Mouse (Mus musculus): ENCODE results near the gene Prss29.

Prss29 gene

DNA sequence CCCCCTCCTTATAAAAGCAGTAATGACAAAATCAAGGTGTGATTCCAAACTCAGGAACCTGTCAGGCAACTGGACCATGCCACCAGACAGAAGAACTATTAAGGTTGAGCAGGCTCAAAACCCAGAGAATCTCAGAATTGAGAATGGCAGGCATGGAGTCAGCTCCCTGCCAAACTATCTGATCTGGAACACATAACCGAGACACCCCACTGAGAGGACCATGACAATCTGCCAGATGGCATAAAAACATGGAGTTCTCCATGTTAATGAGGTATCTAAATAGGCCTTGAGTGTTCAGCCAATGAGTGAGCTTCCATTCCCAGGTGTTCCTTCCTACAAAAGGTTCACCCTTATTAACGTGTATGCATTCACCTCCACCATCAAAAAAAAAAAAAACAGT is 42.8 kb downstream of the Prss29 start:
- no peak for DNase-seq

DNA sequence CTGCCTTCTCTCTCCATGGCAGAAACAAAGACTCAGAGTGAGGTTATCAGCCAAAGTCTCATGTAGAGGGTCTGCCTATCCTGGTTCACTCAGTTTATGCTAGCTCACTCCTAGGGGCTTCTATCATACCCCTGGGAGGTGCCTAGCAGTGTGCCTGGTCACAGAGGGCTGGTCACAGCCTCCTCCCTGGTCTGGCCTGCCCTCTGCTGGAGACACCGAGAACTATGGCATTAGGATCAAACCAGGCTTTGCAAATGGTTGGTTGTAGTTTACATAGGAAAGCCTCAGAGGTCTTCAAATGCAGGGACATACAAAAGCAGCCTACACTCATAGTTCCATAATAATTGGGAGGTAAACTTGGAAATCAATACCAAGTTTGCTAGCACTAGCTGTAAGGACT is 45.3 kb downstream of the Prss29 start:
- peak; percentile 15 for DNase-seq

DNA sequence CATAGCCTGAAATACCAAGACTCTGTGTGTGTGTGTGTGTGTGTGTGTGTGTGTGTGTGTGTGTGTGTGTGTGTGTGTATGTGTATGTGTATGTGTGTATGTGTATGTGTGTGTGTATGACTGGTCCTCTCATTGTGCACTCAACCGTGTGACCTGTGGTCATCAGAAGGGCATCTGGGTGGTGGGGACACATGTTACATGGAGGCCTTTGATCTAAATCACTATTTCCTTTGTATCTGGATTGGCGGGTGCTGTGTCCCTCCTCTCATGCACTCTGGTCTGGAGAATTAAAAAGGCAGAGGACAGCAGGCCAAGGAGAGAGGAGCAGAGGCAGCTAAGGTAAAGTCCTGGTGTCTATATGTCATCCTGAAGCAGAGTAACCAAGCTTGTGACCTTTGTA is 47.6 kb downstream of the Prss29 start, which contains the start of gene Tpsb2:
Gene Tpsb2, plus strand, starts transcription at position 301 of the 400 bp plus-strand sequence.
- DNase-seq: no peak

DNA sequence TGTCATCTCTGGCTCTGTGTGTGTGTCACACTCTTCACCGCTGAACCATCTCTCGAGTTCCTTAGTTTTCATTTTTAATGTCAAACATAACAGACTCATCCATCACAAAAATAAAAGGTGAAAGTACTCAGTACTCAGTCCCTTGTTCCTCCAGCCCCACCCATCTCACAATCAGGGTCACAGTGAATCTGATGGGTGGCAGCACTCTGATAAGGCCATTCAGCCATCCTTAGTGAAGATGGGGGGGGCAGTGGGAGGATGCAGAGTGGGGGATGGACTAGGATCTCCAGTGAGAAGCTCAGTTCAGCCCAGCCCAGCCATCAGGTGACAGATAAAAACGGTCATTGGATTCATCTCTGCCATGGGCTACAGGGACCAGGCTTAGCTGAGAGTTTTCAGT is 50.5 kb downstream of the Prss29 start, which contains the start of gene Tpsg1:
Gene Tpsg1, plus strand, starts transcription at position 301 of the 400 bp plus-strand sequence.
- no peak for DNase-seq
